Mouse (Mus musculus) adrenal gland, adult 8-10 months (tissue): ENCODE results near the gene Vps26a. TPM values are rescaled to one million over a fixed set of nuclear protein-coding genes. Genes with fewer than 3 reads are reported as not detected.
"Not testable (repeated sequence)": the region's sequence is repeated elsewhere in the genome, so short reads cannot be mapped to it uniquely, and the experiment has no call there.

Source experiments
- DNase-seq: peaks from one replicate; pipeline ENCODE4 v3.0.0; 2022
- total RNA-seq, 4 experiments: library from RNA; stranded (reverse); gene quantifications; 2 replicates each; pipeline ENCODE4 v1.2.4; 2022

The Vps26a gene
- total RNA-seq, 4 experiments from 2014 or later, result 45.2 to 60.6 (median 55.4) TPM

GRCm38 (mm10) chr10:62500916-62501615 is 14.5 kb upstream of the Vps26a start:
- DNase-seq, result no peak

- DNase-seq, result peak; percentile 39
Measured at GRCm38 (mm10) chr10:62500088-62500915, 13.7 kb upstream of the Vps26a start.

GRCm38 (mm10) chr10:62491681-62492080 is 5.1 kb upstream of the Vps26a start:
- not testable (repeated sequence) for DNase-seq

- peak; percentile 36 for DNase-seq
Measured at GRCm38 (mm10) chr10:62488266-62488665, 1.7 kb upstream of the Vps26a start.

- DNase-seq, result no peak
Measured at GRCm38 (mm10) chr10:62485878-62486582, 575 bp downstream of the Vps26a start.

- no peak for DNase-seq
Measured at GRCm38 (mm10) chr10:62481108-62481852, 5.3 kb downstream of the Vps26a start.

GRCm38 (mm10) chr10:62476980-62477379 is 9.6 kb downstream of the Vps26a start:
- no peak for DNase-seq

- no peak for DNase-seq
Measured at GRCm38 (mm10) chr10:62474944-62475343, 11.7 kb downstream of the Vps26a start.

- DNase-seq, result no peak
Measured at GRCm38 (mm10) chr10:62471105-62471504, 15.5 kb downstream of the Vps26a start.

- DNase-seq, result no peak
Measured at GRCm38 (mm10) chr10:62469736-62470135, 16.9 kb downstream of the Vps26a start.

GRCm38 (mm10) chr10:62461321-62461720 is 25.3 kb downstream of the Vps26a start:
- no peak for DNase-seq

- DNase-seq, result not testable (repeated sequence)
Measured at GRCm38 (mm10) chr10:62452001-62452400, 34.6 kb downstream of the Vps26a start.

- DNase-seq, result no peak
Measured at GRCm38 (mm10) chr10:62450280-62450640, 36.3 kb downstream of the Vps26a start.

GRCm38 (mm10) chr10:62449364-62450279 is 37.0 kb downstream of the Vps26a start, which contains the start of the genes 4930507D05Rik and Supv3l1:
4930507D05Rik (plus strand) TSS chr10:62449489.
Supv3l1 (minus strand) TSS chr10:62449738.
- DNase-seq, result peak; percentile 79

GRCm38 (mm10) chr10:62430427-62430826 is 56.2 kb downstream of the Vps26a start:
- DNase-seq, result no peak

GRCm38 (mm10) chr10:62425081-62425871 is 61.3 kb downstream of the Vps26a start:
- DNase-seq, result no peak

GRCm38 (mm10) chr10:62422255-62422654 is 64.3 kb downstream of the Vps26a start, which contains the start of gene Hkdc1:
Hkdc1 (minus strand) TSS chr10:62422491.
- DNase-seq, result no peak

- DNase-seq, result no peak
Measured at GRCm38 (mm10) chr10:62421127-62421526, 65.5 kb downstream of the Vps26a start.

GRCm38 (mm10) chr10:62420399-62420798 is 66.2 kb downstream of the Vps26a start:
- no peak for DNase-seq

GRCm38 (mm10) chr10:62419422-62419821 is 67.2 kb downstream of the Vps26a start:
- no peak for DNase-seq
